Mouse (Mus musculus): ENCODE measurements around the gene Arsk. TPM values are rescaled to one million over a fixed set of nuclear protein-coding genes. Genes with fewer than 3 reads are reported as not detected.

Gene Arsk
- polyA plus RNA-seq, 1 experiment: 3.3 TPM

DNA sequence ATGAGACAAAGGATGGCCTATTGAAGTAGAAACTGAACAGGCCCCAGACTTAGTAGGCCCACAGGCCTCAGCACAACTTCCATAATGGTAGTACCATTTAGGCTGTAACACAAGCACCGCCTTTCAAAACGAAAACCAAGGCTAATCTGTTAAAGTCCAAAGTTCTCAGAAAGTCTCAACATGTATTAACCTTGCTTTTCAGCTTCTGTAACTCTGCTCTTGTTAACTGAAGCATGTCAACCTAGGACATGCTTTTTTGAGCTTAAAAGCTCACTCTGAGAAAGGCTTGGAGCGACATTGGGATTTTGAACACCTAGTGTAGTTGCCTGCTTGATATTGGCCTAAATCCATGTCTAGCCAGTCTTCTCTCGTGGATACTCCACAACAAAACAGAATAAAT, 38.9 kb downstream of the Arsk start:
- TF ChIP-seq CTCF (IDR thresholded peaks at IDR 0.05; ENCODE audit: borderline replicate concordance, control insufficient read depth, extremely low read depth, insufficient read depth, low read length, poor library complexity): no peak
- TF ChIP-seq POLR2A (IDR thresholded peaks at IDR 0.05; ENCODE audit: control insufficient read depth, extremely low read depth, insufficient read depth, low read length, poor library complexity): no peak
- Histone ChIP-seq H3K27ac (ENCODE audit: control insufficient read depth, insufficient read depth, low read length) (no peak overlapping the region), H3K27me3 (ENCODE audit: control insufficient read depth, insufficient read depth, low read length) (peaks cover 3% of the 10 kb centered on the region; the same call in 1 of the 2 replicates), H3K4me1 (replicated peaks; ENCODE audit: control insufficient read depth, insufficient read depth, low read length) (peaks cover 9% of the 10 kb centered on the region; the same call in 1 of the 2 replicates), H3K4me3 (ENCODE audit: control insufficient read depth, insufficient read depth, low read length) (no peak overlapping the region), H3K36me3 (ENCODE audit: control insufficient read depth, insufficient read depth, low read length) (no peaks in the 10 kb centered on the region)
- 94% methylated on average over 4 of the region's 4 CpGs for WGBS
- no peak for DNase-seq

DNA sequence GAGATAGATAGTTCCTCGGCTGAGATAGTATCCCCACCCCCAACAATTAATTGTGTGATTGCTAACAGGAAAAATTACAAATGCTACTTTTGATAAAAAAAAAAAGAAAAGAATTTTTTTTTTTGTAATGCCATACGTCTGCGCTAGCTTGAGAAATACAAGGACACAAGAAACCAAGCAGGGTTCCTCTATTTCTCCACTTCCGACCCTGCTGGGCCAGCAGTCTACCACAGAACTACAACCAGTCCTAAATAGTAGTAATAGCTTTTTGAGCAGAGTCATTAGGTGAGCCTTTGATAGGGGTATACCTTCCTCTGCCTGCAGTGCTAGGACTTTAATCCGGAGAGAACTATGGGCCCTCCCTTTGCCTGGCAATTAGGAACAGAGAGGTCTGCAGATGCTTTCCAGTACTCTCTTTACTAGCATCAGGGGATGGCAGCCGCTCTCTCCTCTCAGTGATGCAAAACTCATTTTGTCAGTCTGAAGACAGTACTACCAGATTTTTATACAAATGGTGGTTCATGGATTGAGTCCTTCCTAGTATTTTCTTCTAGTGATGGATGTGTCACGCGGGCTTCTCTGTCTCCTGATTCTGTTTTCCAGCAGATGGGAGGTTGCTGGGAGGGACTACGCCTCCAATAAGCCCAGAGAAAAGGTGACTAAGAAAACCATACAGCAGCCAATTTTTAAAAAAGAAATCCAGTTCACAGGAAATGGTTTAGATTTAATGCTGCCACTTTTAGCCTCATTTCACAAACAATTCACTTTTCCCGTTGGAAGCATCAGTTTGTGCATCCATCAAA, 41.0 kb downstream of the Arsk start:
- no peaks in the 10 kb centered on the region for H3K36me3 ChIP-seq (ENCODE audit: control insufficient read depth, insufficient read depth, low read length)
- no peak for DNase-seq
- H3K4me3 ChIP-seq (ENCODE audit: control insufficient read depth, insufficient read depth, low read length): no peak overlapping the region
- H3K4me1 ChIP-seq (replicated peaks; ENCODE audit: control insufficient read depth, insufficient read depth, low read length): peaks cover 9% of the 10 kb centered on the region; the same call in 1 of the 2 replicates
- 66% methylated on average over 10 of the region's 10 CpGs for WGBS
- H3K27me3 ChIP-seq (ENCODE audit: control insufficient read depth, insufficient read depth, low read length): peaks cover 3% of the 10 kb centered on the region; the same call in 1 of the 2 replicates
- TF ChIP-seq POLR2A (IDR thresholded peaks at IDR 0.05; ENCODE audit: control insufficient read depth, extremely low read depth, insufficient read depth, low read length, poor library complexity) (no peak), CTCF (IDR thresholded peaks at IDR 0.05; ENCODE audit: borderline replicate concordance, control insufficient read depth, extremely low read depth, insufficient read depth, low read length, poor library complexity) (no peak)
- no peak overlapping the region for H3K27ac ChIP-seq (ENCODE audit: control insufficient read depth, insufficient read depth, low read length)

DNA sequence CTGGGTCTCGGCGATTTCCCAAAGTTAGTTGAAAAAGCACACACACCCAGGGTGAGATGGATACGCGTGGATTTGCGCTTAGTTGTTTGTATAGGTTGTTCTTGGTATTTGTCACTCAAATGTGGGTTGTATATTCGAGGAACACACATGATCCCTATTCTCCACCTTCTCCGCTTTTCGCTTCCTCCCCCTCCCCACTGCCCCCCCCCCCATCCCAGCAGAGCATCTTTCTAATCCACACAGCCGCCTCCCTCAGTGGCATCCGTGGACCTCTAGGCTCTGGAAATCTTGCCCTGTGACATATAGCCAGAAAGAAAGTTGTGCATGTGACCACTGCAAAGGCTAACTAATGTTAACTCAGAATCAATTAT, 41.6 kb downstream of the Arsk start, which contains the start of gene Gpr150:
Gene Gpr150, minus strand, starts transcription at position 101 of the 371 bp plus-strand sequence.
- DNase-seq: no peak
- WGBS: 42% methylated on average over 10 of the region's 10 CpGs
- TF ChIP-seq POLR2A (IDR thresholded peaks at IDR 0.05; ENCODE audit: control insufficient read depth, extremely low read depth, insufficient read depth, low read length, poor library complexity) (no peak), CTCF (IDR thresholded peaks at IDR 0.05; ENCODE audit: borderline replicate concordance, control insufficient read depth, extremely low read depth, insufficient read depth, low read length, poor library complexity) (no peak)

DNA sequence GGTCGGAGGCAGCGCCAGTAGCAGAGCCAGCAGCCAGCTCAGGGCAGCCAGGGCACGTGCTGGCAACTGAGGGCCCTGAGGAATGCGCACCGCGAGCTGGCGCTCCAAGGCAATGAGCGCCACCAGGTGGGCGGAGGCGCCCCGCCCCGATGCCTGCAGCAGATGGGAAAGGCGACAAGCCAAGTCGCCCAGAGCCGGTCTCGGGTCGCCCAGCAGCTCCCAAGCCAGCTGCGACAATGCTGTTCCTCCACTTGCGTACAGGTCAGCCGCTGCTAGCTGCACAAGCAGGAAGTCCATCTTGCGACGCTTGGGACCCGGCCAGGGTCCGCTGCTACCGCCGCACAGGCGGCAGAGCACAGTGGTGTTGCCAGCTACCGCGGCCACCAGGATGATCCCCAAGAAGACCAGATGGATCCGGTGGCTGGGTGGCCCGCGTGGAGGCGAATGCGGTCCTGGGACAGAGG, 42.2 kb downstream of the Arsk start:
- Histone ChIP-seq H3K27me3 (ENCODE audit: control insufficient read depth, insufficient read depth, low read length) (peaks cover 3% of the 10 kb centered on the region; the same call in 1 of the 2 replicates), H3K4me3 (ENCODE audit: control insufficient read depth, insufficient read depth, low read length) (peak overlapping the region; percentile 4), H3K27ac (ENCODE audit: control insufficient read depth, insufficient read depth, low read length) (no peak overlapping the region), H3K4me1 (replicated peaks; ENCODE audit: control insufficient read depth, insufficient read depth, low read length) (peaks cover 9% of the 10 kb centered on the region; the same call in 1 of the 2 replicates), H3K36me3 (ENCODE audit: control insufficient read depth, insufficient read depth, low read length) (no peaks in the 10 kb centered on the region)
- DNase-seq: peak; percentile 58
- no peak for TF ChIP-seq POLR2A (IDR thresholded peaks at IDR 0.05; ENCODE audit: control insufficient read depth, extremely low read depth, insufficient read depth, low read length, poor library complexity)
- TF ChIP-seq CTCF (IDR thresholded peaks at IDR 0.05; ENCODE audit: borderline replicate concordance, control insufficient read depth, extremely low read depth, insufficient read depth, low read length, poor library complexity): no peak
- WGBS: under 1% methylated on average over 34 of the region's 34 CpGs

More for the DNA sequence above, 41.6 kb downstream of the Arsk start, which contains the start of gene Gpr150:
- Histone ChIP-seq H3K4me3 (ENCODE audit: control insufficient read depth, insufficient read depth, low read length) (peak within 1 kb of the TSS; percentile 4), H3K27ac (ENCODE audit: control insufficient read depth, insufficient read depth, low read length) (no peak within 1 kb of the TSS), H3K4me1 (replicated peaks; ENCODE audit: control insufficient read depth, insufficient read depth, low read length) (peaks cover 9% of the 10 kb centered on the region; the same call in 1 of the 2 replicates), H3K27me3 (ENCODE audit: control insufficient read depth, insufficient read depth, low read length) (peaks cover 3% of the 10 kb centered on the region; the same call in 1 of the 2 replicates), H3K36me3 (ENCODE audit: control insufficient read depth, insufficient read depth, low read length) (no peaks in the 10 kb centered on the region)

DNA sequence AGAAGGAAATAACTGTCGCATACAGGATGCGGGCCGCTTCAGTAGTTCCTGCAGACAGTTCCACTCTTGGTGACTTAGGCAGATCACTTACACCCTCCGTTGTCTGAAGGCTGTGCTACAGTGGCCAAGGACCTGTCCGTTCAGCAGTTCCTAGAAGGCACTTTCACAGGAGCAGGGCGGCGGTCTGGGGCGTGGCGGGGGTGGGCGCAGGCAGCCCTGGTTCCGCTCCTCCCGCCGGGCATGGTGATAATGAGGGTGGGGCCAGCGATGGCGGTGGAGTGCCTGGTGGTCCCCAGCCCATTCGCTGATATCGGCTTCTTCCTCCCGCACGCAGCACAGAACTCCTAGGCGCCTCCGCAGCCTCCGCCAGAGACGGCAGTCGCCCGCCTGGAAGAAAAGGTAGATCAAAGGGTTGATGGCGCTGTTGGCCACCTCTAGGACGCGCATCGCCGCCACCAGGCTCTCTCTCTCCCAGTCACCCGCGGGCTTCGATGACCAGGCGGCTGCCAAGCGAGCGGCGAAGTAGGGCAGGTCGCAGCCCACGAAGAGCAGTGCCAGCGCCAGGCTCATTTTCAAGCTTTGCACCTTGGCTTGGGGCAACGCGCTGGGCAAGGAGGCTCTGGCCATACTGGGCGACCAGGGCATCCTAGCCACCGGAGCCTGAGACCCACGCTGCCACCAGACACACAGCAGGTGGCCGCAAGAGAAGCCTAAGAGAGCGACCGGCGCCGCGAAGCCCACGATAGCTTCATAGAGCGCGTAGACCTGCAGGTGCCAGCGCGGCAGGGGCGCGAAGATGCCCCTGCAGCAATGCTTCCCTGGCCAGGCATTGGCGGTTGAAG, 42.8 kb downstream of the Arsk start:
- TF ChIP-seq POLR2A (IDR thresholded peaks at IDR 0.05; ENCODE audit: control insufficient read depth, extremely low read depth, insufficient read depth, low read length, poor library complexity) (no peak), CTCF (IDR thresholded peaks at IDR 0.05; ENCODE audit: borderline replicate concordance, control insufficient read depth, extremely low read depth, insufficient read depth, low read length, poor library complexity) (no peak)
- 3% methylated on average over 59 of the region's 59 CpGs for WGBS
- peak; percentile 2 for DNase-seq
- peaks cover 9% of the 10 kb centered on the region; the same call in 1 of the 2 replicates for H3K4me1 ChIP-seq (replicated peaks; ENCODE audit: control insufficient read depth, insufficient read depth, low read length)
- peaks cover 3% of the 10 kb centered on the region; the same call in 1 of the 2 replicates for H3K27me3 ChIP-seq (ENCODE audit: control insufficient read depth, insufficient read depth, low read length)
- H3K36me3 ChIP-seq (ENCODE audit: control insufficient read depth, insufficient read depth, low read length): no peaks in the 10 kb centered on the region
- no peak overlapping the region for H3K27ac ChIP-seq (ENCODE audit: control insufficient read depth, insufficient read depth, low read length)
- H3K4me3 ChIP-seq (ENCODE audit: control insufficient read depth, insufficient read depth, low read length): peak overlapping the region; percentile 1

DNA sequence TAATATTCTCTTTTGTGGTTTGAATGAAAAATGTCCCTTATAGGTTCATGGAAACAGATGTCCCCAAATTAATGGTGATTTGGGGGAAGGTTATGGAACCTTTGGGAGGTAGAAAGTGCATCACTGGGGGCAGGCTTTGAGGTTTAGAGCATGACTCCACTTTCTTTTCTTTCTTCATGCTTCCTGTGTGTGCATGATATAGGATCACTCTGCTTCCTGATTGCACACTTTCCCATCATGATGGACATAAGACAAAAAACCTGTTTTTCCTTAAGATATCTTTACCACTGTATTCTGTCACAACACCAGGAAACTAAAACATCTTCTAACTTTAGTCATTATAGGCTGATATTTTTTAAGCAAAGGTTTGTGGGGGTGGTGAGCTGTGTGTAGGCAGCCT, 53.5 kb downstream of the Arsk start:
- DNase-seq: no peak
- no peaks in the 10 kb centered on the region for H3K27me3 ChIP-seq (ENCODE audit: control insufficient read depth, insufficient read depth, low read length)
- TF ChIP-seq POLR2A (IDR thresholded peaks at IDR 0.05; ENCODE audit: control insufficient read depth, extremely low read depth, insufficient read depth, low read length, poor library complexity): no peak
- no peak for TF ChIP-seq CTCF (IDR thresholded peaks at IDR 0.05; ENCODE audit: borderline replicate concordance, control insufficient read depth, extremely low read depth, insufficient read depth, low read length, poor library complexity)
- H3K4me3 ChIP-seq (ENCODE audit: control insufficient read depth, insufficient read depth, low read length): no peak overlapping the region
- no peaks in the 10 kb centered on the region for H3K4me1 ChIP-seq (replicated peaks; ENCODE audit: control insufficient read depth, insufficient read depth, low read length)
- H3K36me3 ChIP-seq (ENCODE audit: control insufficient read depth, insufficient read depth, low read length): no peaks in the 10 kb centered on the region
- no peak overlapping the region for H3K27ac ChIP-seq (ENCODE audit: control insufficient read depth, insufficient read depth, low read length)

All from thymus, adult 2 months (tissue).